Mouse (Mus musculus) ES-E14 (cell line): ENCODE data around the gene Mitd1. TPM values are rescaled to one million over a fixed set of nuclear protein-coding genes. Genes with fewer than 3 reads are reported as not detected.

ENCODE experiments used
- DNase-seq: peaks from one replicate; pipeline ENCODE4 v3.0.0-alpha.2; 2013; ENCODE audit warnings: low read depth, low spot score
- H3K27ac ChIP-seq: 2 replicates; pipeline ENCODE4 v1.5.1; 2012; ENCODE audit warnings: low read depth, mild to moderate bottlenecking, low read length, moderate library complexity, mixed read lengths; ENCODE audit not compliant: poor library complexity, insufficient read depth, severe bottlenecking
- H3K36me3 ChIP-seq: 2 replicates; pipeline ENCODE4 v1.6.1; 2012; ENCODE audit warnings: mild to moderate bottlenecking, low read length, moderate library complexity, mixed read lengths; ENCODE audit not compliant: control insufficient read depth, poor library complexity, insufficient read depth, severe bottlenecking
- H3K4me1 ChIP-seq, 2 experiments: fragments of 150-350 bp in 1 of 2; sonication (generic) in 1 of 2; 2 replicates each; pipeline ENCODE4 v1.6.1; 2012; ENCODE audit warnings: low read length in 2 of 2, mild to moderate bottlenecking in 1 of 2, mixed read lengths in 1 of 2; ENCODE audit not compliant: control insufficient read depth in 2 of 2, insufficient read depth in 2 of 2, poor library complexity in 1 of 2
- H3K4me3 ChIP-seq, 2 experiments: fragments of 150-350 bp in 1 of 2; sonication (generic) in 1 of 2; 2 replicates each; pipeline ENCODE4 v1.5.1; 2012; ENCODE audit warnings: low read length in 2 of 2, low read depth in 1 of 2, mild to moderate bottlenecking in 1 of 2, mixed read lengths in 1 of 2; ENCODE audit not compliant: insufficient read depth in 1 of 2, poor library complexity in 1 of 2, severe bottlenecking in 1 of 2
- H3K9ac ChIP-seq: 2 replicates; pipeline ENCODE4 v1.6.1; 2012; ENCODE audit warnings: low read depth, mild to moderate bottlenecking, low read length, mixed read lengths; ENCODE audit not compliant: poor library complexity, insufficient read depth, severe bottlenecking
- H3K9me3 ChIP-seq: fragments of 150-350 bp; sonication (generic); 2 replicates; pipeline ENCODE4 v1.6.1; 2012; ENCODE audit warnings: low read depth, mild to moderate bottlenecking, low read length; ENCODE audit not compliant: control insufficient read depth, insufficient read depth
- CHD2 ChIP-seq: IDR thresholded peaks from 2 replicates; pipeline ENCODE4 v1.6.1; 2014; ENCODE audit warnings: mild to moderate bottlenecking, low read depth, low read length, inconsistent platforms
- HCFC1 ChIP-seq: IDR thresholded peaks from 2 replicates; pipeline ENCODE4 v1.6.1; 2012; ENCODE audit warnings: low read length, inconsistent platforms, borderline replicate concordance; ENCODE audit not compliant: insufficient read depth
- MAFK ChIP-seq: IDR thresholded peaks from 2 replicates; pipeline ENCODE4 v1.6.1; 2014; ENCODE audit warnings: mild to moderate bottlenecking, low read depth, low read length, inconsistent platforms; ENCODE audit not compliant: insufficient read depth
- ZC3H11A ChIP-seq: IDR thresholded peaks from 2 replicates; pipeline ENCODE4 v1.6.1; 2012; ENCODE audit warnings: low read depth, mild to moderate bottlenecking, inconsistent platforms, low read length, borderline replicate concordance
- ZNF384 ChIP-seq: IDR thresholded peaks from 2 replicates; pipeline ENCODE4 v1.6.1; 2012; ENCODE audit warnings: low read depth, low read length, inconsistent platforms
- in situ Hi-C, 2 experiments: fragments of 600-800 bp; cut with MboI; formaldehyde crosslinking; loops; one replicate each; pipeline ENCODE4 v1.15.1; 2025; ENCODE audit warnings: low sequenced_read_pairs in 2 of 2, inconsistent platforms in 1 of 2; ENCODE audit not compliant: unreplicated experiment in 2 of 2
- total RNA-seq: library from RNA; depleted of rRNA; stranded (reverse); fragments of 300-350 nt; gene quantifications from 2 replicates; pipeline ENCODE4 v1.2.3, GENCODE M21; 2012

Gene Mitd1
- total RNA-seq, 1 experiment = 21.0 TPM

GRCm38 (mm10) chr1:37867684-37868322, 22.4 kb downstream of the Mitd1 start:
- Histone ChIP-seq H3K9ac (no peak overlapping the region), H3K4me1 (peaks cover 0 to 3% of the 10 kb centered on the region in 2 experiments; a peak in 1 of 4 replicates), H3K27ac (no peak overlapping the region), H3K9me3 (no peaks in the 10 kb centered on the region), H3K4me3 (no peak overlapping the region), H3K36me3 (no peaks in the 10 kb centered on the region)
- no peak for DNase-seq
- in situ Hi-C loops = loop anchor here in 1 of 2 experiments (25.0 kb wide), 1 partner anchor 181 kb away; no protein-coding TSS in a partner anchor
- TF ChIP-seq MAFK (no peak), ZC3H11A (no peak), HCFC1 (no peak), CHD2 (no peak), ZNF384 (no peak)

GRCm38 (mm10) chr1:37867056-37867455, 23.2 kb downstream of the Mitd1 start:
- no peak overlapping the region for H3K27ac ChIP-seq
- peak; percentile 51 for DNase-seq
- H3K9ac ChIP-seq = no peak overlapping the region
- H3K4me1 ChIP-seq = peaks cover 0 to 3% of the 10 kb centered on the region in 2 experiments; a peak in 1 of 4 replicates
- H3K4me3 ChIP-seq = no peak overlapping the region
- no peaks in the 10 kb centered on the region for H3K36me3 ChIP-seq
- TF ChIP-seq ZC3H11A (peak; percentile 91), MAFK (no peak)
- no peaks in the 10 kb centered on the region for H3K9me3 ChIP-seq
- in situ Hi-C loops = loop anchor here in 1 of 2 experiments (25.0 kb wide), 1 partner anchor 180 kb away; no protein-coding TSS in a partner anchor

- no peak within 1 kb of the TSS for H3K27ac ChIP-seq
- in situ Hi-C loops = loop anchor here in 1 of 2 experiments (25.0 kb wide), 1 partner anchor 179 kb away; no protein-coding TSS in a partner anchor
- TF ChIP-seq HCFC1 (no peak), CHD2 (no peak), ZC3H11A (no peak), MAFK (no peak), ZNF384 (no peak)
Measured at GRCm38 (mm10) chr1:37866286-37866685, 23.9 kb downstream of the Mitd1 start, which contains the start of gene Tsga10. TSS of gene Tsga10 (minus strand) at chr1:37866429.

GRCm38 (mm10) chr1:37865401-37866215, 24.6 kb downstream of the Mitd1 start:
- DNase-seq = no peak
- no peaks in the 10 kb centered on the region for H3K9me3 ChIP-seq
- peaks cover 0 to 3% of the 10 kb centered on the region in 2 experiments; a peak in 1 of 4 replicates for H3K4me1 ChIP-seq
- in situ Hi-C loops = loop anchor here in 1 of 2 experiments (25.0 kb wide), 1 partner anchor 178 kb away; no protein-coding TSS in a partner anchor
- peak overlapping the region; percentile 60 to 68 for H3K4me3 ChIP-seq
- TF ChIP-seq MAFK (no peak), HCFC1 (no peak), ZC3H11A (no peak), CHD2 (no peak), ZNF384 (no peak)
- peak overlapping the region; percentile 73 for H3K9ac ChIP-seq
- no peaks in the 10 kb centered on the region for H3K36me3 ChIP-seq
- H3K27ac ChIP-seq = no peak overlapping the region

More at GRCm38 (mm10) chr1:37866286-37866685, 23.9 kb downstream of the Mitd1 start, which contains the start of gene Tsga10:
- Histone ChIP-seq H3K4me3 (peak within 1 kb of the TSS; percentile 60 to 68), H3K36me3 (no peaks in the 10 kb centered on the region), H3K9me3 (no peaks in the 10 kb centered on the region), H3K9ac (peak within 1 kb of the TSS; percentile 73), H3K4me1 (peaks cover 0 to 3% of the 10 kb centered on the region in 2 experiments; a peak in 1 of 4 replicates)
- DNase-seq = no peak
